Mouse (Mus musculus): ENCODE data around the gene Fam151b.

Gene Fam151b

DNA sequence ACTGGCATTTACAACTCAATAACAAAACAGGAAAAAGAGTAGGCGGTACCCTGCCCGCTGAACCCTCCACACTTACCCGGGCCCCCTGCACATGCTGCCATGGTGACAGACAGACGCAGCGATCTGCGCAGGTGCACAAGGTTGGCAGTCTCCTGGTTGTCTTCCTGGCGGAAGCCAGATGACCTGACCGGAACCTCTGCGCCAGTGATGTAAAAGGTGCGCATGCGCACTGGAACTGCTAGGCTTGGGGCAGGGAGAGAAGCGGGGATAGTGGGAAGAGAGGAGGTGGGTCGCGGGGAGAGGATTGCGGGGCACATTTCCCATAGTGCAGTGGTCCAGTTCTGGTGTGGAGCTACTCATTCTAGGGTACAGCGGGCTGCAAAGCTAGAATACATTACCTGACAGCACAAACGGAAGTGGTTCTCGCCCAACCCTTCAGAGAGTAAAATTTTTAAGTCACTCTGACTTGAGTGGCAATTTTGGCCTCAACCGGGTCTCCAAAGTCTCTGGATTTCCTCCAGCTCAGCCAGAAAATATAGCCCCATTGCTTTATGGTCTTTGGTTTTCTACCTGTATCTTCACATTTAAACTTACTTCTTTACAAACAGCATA is at the start of gene Fam151b:
Gene Fam151b, minus strand, starts transcription at position 164 of the 612 bp plus-strand sequence.
- peak; percentile 94 to 97 for DNase-seq (ENCODE audit: low spot score in 2 of 2)

DNA sequence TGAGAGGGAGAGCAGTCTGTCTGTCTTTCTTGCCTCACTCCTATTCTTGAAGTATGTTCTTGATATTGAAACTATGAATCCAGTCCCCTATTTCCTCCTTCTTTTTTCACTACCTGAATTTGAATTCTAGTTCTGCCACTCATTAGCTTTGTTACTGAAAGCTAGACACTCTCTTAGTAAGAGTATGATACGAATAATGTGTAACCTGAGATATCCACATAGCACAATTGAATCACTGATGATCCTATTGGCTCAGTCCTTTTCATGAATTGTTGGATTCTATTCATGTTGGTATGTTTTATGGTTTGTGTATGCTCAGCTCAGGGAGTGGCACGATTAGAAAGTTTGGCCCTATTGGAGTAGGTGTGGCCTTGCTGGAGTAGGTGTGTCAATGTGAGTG is 48.4 kb upstream of the Fam151b start:
- no peak for DNase-seq (ENCODE audit: low spot score in 2 of 2)

DNA sequence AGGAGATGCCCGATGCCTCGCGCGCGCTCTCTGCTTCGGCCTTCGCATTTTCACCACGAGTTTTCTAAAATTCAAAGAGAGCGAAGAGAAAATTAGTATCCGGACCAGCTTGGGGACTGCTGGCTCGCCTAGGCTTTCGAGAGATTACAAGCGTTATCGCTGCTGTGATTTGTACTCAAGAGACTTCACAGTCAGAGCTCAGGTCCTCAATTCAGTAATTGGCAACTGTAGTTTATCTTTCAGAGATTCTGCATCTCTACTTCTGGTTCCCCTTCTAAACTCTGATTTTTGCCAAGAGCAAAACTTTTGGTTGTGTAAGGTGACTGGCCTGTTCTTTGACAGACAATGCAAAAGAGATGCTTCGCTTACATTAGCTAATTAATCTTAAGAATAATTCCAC is 47.4 kb upstream of the Fam151b start:
- DNase-seq (ENCODE audit: low spot score in 2 of 2) = no peak

DNA sequence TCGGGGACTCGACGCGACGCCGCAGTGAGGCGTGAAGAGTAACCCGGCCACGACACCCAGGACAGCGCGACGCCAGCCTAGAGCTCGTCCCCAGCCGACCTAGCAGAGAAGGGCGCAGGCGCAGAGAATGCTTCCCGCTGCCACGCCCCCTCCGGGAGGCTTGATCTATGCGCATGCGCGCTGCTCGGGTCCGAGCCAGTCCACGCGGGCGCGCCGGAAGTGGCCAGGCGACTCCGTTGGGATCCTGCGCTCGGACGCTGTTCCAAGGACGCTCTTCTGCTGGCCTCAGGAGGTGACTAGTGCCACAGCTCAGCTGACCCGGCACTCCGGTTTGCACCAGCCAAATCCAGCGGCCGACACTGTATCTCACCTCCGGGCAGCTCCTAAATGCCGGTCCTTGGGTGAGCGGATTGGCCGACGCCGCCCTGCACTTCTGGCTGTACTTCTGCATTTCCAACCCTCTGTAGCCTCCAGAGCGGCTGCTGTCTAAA is 47.0 kb upstream of the Fam151b start, which contains the start of gene Zfyve16:
Gene Zfyve16, minus strand, starts transcription at position 148 of the 491 bp plus-strand sequence.
- DNase-seq (ENCODE audit: low spot score in 2 of 2) = peak; percentile 85 to 96

DNA sequence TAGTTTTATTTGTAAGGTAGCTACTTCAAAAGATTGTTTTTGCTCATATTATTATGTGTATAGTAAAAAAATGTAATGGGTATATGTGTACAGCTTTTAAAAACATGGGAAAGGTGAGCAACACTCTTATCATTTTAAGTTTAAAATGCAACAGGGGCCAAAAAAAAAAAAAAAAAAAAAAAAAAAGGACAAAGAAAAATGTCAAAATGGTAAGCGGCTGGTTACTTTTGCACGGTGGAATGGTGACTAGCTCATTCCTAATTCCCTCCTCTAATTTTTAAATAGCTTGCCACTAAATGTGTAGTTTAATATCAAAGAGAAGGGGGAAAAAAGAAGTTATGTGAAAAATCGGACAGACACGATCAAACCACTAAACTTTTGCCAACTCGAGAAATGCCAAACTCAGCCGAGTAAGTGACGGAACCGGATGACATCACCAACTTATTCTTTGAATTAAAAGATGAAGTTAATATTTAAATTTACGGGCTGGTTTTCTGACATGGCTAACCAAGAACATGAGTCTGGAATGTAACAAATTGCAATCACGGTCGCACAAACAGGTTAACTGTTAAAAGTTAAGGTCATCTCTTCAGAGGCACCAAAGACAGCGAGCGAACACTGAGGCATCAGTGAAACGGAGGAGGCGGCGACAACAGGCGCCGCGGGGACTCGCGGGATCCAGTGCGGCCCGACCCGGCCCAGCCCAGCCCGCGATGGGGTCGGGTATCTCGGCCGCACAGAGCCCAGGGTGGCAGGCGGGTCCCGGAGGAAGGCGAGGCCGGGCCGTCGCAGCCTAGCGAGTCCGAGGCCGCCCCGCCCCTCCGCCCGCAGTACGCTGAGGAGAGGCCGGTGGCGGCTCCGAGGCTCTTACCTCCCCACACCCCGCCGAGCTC is 46.3 kb upstream of the Fam151b start:
- no peak for DNase-seq (ENCODE audit: low spot score in 2 of 2)

DNA sequence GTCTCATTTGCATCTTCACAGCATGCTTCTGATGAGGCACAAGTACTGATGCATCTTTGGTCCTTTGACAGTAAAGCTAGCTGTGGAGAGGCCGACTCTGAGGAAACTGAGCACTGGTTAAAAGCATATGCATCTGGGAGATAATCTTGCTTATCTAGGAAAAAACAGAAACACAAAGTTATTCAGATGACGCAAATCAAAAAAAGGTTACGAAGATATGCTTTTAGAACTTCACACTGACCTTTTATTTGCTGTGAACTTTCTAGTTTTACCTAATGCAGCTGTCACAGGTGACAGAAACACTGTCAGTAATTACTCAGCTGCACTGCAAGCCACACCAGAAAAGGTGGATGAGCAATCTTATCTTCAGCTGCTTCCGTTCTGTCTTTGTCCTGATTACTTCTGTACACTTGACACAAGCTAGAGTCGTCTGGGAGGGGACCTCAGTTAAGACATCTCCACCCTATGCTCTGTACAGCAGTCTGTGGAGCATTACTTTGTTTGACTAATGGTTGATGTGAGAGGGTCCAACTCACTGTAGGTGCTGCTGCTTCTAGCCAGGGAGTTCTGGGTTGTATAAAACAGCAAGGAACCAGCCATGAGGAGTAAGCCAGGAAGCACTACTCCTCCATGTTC is 39.5 kb upstream of the Fam151b start:
- DNase-seq (ENCODE audit: low spot score in 2 of 2) = no peak

DNA sequence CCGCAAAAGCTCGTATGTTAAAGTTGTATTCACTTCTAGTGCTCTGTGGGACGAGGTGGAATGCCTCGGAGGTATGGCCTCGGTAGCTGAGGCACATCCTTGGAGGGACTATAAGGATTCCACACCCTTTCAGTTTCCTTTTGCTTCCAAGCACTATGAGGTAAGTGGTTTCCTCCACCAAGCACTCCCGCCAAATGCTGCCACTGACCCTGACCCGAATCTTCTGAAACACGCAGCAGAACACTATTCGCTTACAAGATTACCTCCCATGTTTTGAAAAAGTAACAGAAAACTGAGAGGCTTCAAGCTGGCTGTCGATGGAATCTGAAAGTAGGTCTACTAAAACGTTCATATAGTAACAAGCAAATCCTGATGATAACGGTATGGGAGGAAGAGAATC is 21.1 kb upstream of the Fam151b start:
- DNase-seq (ENCODE audit: low spot score in 2 of 2) = no peak

DNA sequence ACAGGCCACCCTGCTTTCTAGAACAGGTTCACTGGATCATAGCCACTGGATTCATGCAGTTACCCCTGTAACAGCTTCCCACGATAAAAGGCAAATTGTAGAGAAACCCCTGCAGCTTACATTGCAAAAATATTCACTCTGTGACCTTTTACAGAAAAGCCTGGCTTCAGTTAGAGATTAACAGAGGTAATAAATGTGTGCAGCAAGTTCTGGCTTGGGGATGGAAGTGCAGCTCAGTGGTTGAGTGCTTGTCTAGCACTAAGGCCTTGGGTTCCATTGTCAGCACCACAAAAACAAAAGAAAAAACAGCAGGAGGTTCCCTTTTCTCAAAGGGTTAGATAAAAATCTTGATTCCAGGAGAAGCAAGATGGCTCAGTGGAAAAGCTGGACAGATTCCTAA is 8.1 kb upstream of the Fam151b start:
- DNase-seq (ENCODE audit: low spot score in 2 of 2) = no peak

DNA sequence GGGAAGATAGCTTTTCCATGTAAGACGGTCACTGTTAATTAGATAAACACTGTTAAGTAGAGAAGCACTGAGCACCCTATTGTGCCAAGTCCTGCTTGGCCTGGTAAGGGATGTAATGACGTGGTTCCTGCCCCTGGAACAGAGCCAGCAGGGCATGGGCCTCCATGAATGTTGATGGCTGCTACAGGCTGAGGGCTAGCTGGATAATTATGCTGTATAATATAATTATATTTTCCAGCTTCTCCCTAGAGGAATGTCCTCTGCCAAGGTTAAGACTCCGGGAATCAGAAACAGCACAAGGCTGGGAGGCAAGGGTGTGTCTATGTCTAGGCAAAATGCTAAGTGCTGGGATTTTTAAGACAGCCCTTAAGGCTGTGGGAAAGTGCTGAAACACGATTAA is 7.0 kb upstream of the Fam151b start:
- no peak for DNase-seq (ENCODE audit: low spot score in 2 of 2)

DNA sequence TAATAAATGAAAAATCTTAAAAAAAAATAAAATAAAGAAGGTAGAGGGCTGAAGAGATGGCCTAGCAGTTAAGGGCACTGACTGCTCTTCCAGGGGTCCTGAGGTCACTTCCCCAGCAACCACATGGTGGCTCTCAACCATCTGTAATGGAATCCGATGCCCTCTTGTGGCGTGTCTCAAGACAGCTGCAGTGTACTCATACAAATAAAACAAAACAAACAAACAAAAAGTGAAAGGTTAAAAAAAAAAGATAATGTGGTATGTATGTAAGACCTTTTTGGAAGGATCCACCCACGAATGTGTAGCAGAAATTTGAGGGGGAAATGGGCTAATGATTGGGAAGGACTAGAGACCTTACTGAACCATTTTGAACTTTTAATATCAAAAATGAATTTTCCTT is 467 bp downstream of the Fam151b start:
- peak; percentile 48 to 52 for DNase-seq (ENCODE audit: low spot score in 2 of 2)

DNA sequence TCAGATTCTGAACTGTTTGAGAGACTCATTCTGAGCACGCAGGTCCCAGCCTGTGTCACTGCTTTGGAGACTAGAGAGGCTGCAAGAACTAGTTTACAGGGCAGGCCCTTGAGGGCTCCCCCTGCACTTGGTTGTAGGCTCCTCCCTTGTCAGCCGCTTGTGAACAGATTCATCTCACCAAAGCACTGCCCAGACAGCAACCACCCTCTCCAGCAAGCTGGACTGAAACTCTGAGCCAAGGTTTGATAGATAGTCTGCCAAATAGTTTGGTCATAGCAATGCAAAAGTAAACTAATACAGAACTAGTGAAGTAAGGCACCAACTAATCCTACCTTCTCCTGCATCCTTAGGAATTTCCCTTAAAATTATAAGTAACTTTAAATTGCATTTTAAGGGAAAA is 13.7 kb downstream of the Fam151b start:
- no peak for DNase-seq (ENCODE audit: low spot score in 2 of 2)

DNA sequence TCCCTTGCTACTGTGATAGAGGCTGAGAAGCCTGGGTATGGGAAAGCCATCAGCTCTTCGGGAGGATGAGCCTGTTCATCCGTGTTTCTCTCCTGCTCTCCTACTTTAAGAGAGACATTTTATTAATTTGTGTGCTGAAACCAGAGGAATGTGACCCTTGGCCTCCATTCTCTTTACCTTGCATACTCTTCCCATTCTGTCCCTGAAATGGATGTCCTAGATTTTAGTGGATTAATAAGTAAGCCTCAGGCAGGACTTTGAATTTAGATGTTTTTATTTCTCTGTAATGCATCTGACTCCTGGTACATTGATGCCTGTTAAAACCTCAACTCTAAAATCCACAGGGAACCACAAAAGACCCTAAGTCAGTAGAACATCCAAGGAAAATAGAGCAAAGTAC is 14.4 kb downstream of the Fam151b start:
- no peak for DNase-seq (ENCODE audit: low spot score in 2 of 2)

DNA sequence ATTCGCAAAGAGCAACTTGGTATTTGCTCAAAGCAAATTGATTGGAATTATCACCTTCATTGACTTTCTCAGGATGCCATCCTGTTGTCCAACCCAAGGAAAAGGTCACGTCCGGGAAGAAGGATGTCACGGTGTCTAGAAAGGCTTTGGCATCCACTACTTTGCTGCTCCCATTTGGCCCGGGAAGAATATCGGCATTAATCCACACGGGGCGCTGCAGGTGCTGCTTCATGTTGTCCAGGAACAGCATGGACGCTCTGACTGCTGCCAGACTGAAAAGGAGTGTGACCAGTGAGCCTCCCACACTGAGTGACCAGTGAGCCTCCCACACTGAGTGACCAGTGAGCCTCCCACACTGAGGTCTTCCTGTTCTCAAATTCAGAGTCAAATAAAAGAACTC is 15.9 kb downstream of the Fam151b start:
- no peak for DNase-seq (ENCODE audit: low spot score in 2 of 2)

DNA sequence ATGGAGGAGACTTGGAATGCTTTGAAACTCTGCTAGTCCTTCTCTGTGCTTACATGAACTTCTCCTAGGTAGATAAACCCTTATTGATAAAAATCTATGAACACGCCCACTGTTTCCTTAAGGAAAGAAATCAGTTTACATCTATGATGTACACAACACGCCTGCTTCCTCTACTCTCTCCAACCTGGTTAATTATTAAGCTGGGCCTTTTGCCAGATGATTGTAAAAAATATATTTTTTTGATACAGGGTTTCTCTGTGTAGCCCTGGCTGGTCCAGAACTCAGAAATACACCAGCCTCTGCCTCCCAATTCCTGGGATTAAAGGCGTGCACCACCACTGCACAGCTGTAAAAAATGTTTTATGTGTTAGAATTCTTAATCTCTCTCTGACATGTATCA is 19.1 kb downstream of the Fam151b start:
- DNase-seq (ENCODE audit: low spot score in 2 of 2) = no peak

DNA sequence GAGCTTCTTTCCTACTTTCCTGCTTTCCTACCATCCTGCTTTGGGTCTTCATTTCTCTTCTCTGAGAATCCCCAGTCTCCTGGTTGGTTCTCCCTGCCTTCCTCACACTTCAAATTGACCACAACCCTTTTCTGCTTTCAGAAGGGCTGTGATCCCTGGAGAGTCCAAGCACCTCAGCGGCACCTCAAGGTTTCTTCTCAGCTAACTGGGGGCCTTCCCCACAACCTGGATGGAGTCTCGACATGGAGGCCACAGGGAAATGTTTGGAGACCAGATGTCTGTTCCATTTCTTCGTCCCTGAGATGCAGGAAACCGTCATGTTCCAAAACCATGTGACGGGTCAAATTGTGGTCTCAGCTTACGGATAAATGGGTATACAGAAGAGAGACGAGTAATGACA is 36.9 kb downstream of the Fam151b start:
- no peak for DNase-seq (ENCODE audit: low spot score in 2 of 2)

DNA sequence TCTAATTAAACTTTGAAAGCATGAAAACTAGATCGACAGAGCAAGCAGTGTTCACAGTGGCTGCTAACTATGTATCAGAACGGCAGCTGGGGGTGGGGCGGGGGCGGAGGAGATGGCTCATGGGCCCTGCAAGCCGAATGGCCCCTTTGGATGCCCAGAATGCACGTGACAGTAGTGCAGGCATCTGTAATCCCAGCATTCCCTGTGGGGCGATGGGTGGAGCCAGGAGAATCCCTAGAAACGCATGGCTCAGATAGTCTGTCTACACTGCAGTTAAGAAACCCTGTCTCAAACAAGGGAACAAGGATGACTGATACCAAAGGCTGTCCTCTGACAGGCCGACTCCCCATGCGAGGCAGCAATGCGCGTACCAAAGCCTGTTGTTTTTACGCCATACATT is 43.5 kb downstream of the Fam151b start:
- no peak for DNase-seq (ENCODE audit: low spot score in 2 of 2)

DNA sequence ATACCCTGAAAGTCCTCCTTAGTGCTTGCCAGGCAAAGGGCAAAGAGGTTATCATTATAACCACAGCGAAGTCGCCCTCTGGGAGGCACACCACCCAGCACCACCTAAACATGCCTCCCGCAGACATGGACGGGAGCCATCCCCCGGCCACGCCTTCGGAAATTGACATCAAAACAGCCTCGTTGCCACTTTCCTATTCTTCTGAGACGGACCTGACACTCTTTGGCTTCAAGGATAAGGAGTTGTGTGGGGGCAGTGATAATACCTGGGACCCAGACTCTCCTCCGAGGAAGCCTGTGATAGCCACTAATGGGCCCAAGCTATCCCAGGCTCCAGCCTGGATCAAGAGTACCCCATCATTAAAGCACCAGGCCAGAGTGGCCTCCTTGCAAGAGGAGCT is 45.2 kb downstream of the Fam151b start:
- no peak for DNase-seq (ENCODE audit: low spot score in 2 of 2)

DNA sequence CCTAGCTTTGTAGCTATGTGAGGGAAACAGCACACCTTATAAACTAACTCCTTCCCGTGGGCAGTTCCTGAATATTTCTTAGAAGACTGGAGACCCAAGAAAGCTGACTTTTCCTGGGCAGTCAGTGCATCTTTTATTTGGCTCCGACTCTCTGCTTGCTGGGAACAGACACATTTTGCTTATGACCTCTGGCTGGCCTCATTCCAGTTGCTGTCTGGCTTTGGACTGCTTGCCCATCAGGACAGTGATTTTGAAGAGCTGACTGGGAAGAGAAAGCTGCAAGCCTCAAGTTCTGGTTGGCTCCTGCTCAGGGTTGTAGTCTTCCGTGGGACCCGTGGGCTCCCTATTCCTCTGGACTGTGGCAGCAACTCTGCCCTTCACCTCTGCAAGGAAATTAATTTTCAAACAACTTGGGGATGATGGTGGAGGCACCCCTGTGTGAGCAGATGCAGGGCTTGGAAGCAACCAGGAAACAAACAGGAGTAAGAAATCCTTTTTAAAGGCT is 56.4 kb downstream of the Fam151b start:
- no peak for DNase-seq (ENCODE audit: low spot score in 2 of 2)

DNA sequence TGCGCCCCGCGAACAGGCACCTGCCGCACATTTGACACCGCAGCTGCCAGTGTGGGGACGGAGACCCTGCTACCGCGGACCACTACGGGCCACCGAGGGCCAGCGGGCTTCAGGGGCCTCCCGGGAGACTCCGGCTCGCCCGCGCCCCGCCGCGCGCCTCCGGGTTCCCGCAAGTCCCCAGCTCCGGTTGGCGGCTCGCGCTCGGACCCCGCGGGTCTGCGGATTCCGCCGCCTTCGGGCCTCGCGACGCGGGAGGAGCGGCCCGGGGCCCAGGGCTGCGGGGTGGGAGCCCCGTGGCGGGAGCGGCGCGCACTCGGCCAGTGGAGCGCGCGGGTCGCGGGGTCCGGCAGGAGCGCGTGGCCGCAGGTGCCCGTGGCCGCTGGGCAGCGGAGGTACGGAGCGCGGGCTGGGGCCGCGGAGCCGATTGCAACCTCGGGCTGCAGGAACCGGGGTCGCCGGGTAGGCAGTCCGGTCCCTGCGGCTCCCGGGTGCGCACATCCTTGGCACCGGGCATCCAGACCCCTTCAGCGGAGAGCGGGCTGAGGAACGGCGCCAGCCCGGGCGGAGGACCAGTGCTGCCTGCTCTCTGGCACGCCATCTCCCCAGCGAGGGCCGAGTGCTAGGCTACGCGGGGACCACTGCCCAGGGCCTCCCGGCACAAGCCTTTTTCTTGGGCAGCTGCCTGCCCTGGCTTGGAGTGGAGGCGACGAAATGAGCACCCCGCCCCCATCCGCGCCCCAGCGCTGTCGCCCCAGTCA is 57.3 kb downstream of the Fam151b start:
- no peak for DNase-seq (ENCODE audit: low spot score in 2 of 2)

DNA sequence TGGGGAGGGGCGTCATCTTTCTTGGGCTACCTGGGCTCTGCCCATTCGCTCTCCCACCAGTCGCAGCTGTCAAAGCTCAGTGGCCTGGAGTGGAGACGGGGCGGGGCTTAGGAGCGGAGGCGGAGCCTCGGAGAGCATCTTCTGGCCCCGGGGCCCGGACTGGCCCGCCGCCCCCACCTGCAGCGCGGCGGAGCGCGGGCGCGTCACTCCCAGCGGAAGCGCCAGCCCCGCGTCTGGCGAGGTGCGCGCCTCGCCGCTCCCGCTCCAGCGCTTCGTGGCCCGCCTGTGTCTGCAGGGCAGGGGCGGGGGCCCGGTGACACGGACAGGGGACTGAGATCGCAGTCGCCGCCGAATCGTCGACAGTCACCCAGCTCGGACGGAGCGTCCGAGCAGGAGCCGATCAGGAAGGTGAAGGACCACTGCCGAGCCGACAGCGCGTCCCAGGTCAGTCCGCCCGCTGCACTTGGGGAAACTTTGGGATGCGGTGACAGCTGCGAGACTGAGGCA is 58.0 kb downstream of the Fam151b start, which contains the start of gene Ankrd34b:
Gene Ankrd34b, plus strand, starts transcription at position 139 of the 507 bp plus-strand sequence.
- DNase-seq (ENCODE audit: low spot score in 2 of 2) = peak; percentile 7 to 16

DNA sequence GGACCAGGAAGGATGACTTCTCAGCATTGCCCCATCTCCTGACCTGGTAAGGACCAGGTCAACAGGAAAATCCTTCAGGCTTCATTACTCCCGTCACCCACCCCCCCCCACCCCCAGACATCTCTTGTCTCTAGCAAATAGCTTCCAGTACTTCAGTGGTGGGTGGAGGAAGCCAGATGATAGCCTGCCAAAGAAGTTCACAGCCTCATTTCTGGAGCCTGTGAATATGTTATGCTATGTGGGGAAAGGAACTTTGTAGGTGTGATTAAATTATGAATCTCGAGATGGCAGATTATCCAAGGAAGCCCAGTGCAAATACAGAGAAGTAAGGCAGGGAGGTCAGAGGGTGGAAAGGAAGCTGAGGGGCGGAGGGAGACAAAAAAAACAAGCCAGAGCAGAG is 60.1 kb downstream of the Fam151b start:
- no peak for DNase-seq (ENCODE audit: low spot score in 2 of 2)

Data from thymus, postnatal 10 days (tissue).